Mouse (Mus musculus) forelimb bud, embryonic 11.5 days (tissue): Measurements from ENCODE around the gene Ssbp4.

Experiments
- DNase-seq: peaks from one replicate; pipeline ENCODE4 v3.0.0-alpha.2; 2012; ENCODE audit warnings: low read depth, low spot score

The Ssbp4 gene

DNA sequence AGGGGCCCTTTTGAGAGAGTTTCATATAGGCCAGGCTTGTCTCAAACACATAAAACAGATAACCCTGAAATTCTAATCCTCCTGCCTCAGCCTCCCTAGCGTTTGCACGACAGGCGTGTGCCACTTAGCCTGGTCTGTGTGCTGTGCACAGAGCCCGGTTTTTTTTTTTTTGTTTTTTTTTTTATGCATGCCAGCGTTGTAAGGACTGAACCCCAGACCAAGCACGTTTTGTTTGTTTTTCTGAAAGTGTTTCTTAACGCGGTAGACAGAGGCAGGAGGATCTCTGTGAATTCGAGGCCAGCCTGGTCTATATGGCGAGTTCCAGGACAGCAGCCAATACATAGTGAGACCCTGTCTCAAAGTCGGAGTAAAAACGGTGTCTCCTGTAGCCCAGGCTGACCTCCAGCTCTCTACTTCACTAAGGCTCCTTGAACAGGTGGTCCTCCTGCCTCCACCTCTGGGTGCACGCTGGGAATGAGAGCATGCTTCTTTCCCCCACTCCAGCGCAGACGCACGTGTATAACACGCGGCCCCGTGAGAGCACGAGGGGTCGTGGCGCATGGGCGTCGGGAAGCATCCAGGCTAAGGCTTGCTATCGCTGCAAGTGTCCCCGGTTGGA lies at the start of gene Ssbp4:
Gene Ssbp4, minus strand, starts transcription at position 124 of the 619 bp plus-strand sequence.
- DNase-seq, result no peak

DNA sequence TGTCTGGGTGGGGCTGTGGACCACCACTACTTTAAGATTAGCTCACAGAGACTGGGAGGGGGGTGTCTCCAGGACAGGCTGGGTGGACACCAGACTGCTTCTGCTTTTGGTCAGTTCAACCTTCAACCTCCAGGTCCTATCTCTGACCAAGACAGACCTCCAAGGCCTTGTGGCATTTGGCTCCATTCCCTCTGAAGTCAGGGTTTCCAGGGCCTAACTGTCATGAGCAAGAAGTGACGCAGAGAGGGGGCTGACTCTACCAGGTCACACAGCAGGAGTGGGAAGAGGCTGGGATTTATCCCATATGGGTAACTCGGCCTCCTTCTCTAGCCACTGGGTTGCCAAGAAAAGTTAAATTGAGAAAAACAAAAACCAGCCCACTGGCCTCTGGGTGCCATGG lies 49.1 kb upstream of the Ssbp4 start:
- DNase-seq, result no peak

DNA sequence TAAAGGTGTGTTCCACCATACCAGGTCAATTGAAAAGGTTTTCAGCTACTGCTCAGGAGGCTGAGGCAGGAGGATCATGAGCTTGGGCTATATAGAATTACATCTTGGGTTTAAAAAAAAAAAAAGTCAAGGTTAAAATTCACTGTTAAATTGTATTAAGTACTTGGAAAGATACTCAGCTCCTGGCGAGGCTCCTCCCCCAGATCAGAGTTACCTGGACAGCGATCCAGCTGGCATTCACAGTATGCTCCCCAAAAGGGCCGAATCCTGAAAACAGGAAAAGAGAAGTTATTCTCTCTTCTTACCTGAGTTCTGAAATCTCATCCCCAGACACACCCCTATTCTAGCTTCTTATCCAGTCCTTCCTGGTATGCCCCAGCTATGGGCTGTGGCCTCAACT lies 48.5 kb upstream of the Ssbp4 start:
- DNase-seq, result no peak

DNA sequence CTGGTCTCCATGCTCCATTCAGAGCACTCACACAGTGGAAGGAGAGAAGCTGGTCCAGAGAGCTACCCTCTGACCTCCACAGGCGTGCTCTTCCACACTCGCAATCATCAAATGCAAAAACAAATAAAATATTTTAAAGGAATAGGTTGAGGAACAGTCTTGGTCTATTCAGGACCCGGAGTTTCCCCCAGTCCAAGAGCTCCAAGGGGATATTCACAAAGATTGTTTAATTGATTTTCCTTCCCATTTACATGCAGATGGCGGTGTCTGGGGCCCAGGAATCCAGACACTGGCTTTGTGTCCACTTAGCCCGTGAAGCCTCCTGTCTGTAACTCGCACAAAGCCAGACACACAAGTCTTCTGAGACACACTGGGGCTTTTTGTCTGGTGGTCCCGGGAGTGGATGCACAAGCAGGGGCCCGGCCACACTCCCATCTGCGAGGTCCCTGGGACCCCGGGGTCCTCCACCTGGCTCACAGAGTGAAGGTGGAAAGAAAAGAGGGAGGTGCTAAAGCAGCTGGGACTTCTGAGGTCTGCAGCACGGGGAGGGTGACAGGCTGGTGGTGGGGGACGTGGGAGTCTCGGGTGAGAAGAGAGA lies 47.6 kb upstream of the Ssbp4 start:
- no peak for DNase-seq

DNA sequence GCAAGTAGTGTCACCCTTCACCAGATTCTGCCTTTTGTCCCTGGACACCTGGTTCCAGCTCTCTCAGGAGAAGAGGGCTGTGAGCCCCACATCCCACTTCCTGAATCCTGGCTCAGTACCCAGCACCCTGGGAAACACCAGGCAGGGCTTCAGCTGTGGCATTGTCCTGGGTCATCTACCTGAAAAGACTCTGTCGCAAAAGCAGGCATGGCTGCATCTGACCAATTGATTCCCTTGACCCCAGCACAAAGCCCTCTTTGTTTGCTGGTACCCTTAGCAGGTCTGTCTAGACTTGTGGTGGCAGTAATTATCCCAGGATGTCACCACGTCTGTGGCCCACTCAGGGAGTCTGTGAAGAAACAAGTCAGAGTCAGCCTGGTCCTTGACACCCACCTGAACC lies 46.8 kb upstream of the Ssbp4 start:
- DNase-seq, result no peak

DNA sequence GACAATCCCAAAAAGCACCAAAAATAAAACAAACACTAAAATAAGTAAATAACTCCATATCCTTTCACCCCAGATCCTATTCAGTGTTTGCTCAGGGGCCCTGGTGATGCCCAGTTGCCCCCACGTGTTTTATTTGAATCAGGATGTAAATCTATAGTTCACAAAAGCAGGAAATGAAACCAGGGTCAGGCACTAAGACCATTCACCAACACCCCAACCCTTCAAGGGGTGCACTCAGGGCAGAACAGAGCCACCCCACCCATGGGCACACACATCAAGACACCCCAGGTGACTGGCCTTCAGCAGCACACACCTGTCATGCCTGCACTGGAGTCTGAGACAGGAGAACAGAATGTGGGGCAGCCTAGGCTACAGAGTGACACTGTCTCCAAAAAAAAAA lies 45.4 kb upstream of the Ssbp4 start:
- no peak for DNase-seq

DNA sequence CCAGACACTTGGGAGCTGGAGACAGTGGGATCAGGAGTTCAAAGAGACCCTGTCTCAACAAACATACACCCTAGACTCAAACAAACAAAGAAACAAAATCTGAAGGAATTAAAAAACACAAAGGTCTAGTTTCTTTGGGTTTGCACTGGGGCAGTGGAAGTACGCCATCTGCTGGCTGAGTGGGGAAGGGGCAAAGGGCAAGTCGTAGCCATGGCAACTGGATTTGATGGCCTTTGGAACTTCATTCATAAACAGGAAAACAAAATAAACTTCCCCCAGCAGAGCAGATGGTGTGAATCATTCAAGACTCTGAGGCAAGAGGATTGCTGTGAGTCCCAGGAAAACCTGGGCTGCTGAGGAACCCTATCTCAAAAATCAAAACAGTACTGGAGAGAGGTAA lies 44.6 kb upstream of the Ssbp4 start:
- no peak for DNase-seq

DNA sequence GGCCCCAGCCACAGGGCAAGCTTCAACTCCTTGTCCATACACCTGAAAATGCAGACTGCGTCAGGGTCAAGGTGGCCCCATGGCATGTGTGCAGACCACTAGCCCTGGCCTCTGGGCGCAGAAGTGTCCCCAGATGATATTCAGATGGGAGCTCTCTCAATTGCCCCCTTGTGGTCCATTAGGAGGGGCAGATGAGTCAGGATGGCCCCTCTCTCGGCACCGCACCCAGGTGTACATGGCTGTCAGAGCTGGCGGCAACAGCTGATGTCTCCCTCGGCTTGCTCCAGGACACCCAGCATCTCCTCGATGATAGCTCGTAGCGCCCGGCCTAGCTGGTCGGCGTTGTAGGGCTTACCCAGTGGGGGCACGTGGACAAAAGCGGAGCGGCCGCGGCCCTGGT lies 41.7 kb upstream of the Ssbp4 start:
- no peak for DNase-seq

DNA sequence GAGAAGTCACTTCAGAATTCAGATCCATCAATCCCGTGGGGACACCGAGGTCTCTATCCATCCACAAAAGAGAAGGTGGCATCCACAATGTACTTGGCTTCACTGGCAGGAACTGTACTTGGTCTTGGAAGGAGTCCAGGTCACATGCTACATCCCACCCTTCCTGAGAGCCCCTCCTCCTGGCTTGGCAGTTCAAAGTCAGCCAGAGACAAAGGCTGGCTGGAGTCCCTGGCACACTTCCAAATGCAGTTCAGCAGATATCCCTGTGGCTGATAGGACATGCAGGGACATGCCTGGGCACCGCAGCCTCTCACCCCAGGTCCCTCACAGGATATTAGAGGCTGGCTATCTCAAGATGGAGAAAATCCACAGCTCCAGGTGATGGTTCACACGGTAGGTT lies 40.7 kb upstream of the Ssbp4 start:
- no peak for DNase-seq

DNA sequence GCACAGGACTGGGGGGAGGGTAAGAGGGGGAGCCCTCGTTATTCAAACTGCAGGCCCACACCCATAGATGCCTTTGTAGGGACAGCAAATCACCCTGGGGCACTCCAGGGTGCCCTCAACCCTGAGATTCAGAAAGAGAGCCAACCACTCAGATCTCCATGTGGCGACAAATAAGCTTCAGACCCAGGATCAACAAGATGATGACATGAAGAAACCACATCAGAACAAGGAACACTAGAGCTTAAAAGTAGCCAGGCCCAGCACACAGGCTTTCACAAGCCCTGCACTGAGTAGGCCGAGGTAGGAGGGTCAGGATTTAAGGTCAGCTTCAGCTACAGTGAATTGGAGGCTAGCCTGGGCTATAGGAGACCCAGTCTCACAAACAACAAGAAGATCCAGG lies 40.2 kb upstream of the Ssbp4 start:
- no peak for DNase-seq

DNA sequence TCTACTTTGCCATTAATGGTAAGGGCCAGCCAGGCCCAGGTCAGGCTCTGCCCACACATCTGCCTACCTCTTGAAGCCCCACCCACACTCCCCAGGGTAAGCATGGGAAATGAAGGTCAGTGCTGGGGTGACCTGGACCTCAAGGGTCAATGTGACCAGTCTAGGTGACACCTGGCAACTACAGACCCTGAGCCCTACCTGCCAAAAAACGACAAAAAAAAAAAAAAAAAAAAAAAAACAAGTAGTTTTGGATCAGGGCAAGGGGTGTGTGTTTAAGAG lies 39.4 kb upstream of the Ssbp4 start:
- no peak for DNase-seq

DNA sequence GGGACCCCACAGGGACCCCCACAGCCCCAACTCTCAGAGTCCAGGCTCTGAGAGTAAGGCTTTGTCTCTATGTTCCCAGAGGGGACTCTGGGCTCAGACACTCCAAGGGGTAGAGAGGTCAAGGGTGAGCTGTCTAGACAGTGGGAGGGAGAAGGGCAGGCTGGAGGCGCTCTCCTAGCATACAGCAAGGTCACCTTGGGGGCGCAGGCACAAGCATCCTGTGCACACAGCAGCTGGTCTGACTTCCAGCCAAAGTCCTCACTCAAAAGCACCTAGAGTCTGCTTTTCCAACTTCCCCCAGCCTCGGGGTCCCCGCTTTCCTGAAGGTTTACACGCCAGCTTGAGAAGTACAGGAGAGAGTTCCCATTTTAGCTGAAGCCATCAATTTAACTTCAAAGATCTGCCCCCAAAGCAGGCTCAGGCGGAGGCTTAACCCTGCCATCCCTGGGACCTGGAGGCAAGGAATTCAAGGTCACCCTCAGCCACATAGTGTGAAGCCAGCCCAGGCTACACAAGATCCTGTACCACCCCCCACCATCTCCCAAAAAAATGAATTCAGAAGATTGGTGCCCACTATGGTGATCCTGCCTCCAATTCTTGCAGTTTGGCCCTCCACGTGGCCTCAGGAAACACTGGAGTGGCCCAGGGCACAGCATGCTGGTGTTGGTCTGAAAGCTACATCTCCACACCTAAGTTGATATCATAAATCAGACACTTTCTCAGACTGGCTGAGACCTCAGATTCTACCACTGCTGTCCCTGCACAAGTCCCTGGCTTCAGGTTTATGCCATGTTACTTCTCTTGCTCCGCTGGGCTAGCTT lies 38.9 kb upstream of the Ssbp4 start:
- DNase-seq, result no peak

DNA sequence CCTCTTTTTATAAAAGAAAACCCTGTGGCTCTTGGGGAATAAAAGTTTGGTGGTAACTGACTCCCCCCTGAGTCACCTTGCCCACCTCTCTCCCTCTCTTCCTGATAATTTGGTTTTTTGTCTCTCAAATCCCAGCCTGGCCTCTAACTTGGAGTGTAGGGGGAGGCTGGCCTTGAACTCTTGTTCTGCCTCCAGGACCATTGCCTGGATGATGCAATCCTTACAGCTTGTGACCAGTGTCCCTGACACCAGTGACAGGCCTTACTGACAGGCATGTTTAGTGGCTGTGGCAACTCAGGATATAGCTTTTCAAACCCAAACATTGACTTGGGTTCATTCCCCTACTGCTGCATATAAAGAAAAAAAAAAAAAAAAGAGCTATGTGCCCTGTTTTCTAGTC lies 38.1 kb upstream of the Ssbp4 start:
- no peak for DNase-seq

DNA sequence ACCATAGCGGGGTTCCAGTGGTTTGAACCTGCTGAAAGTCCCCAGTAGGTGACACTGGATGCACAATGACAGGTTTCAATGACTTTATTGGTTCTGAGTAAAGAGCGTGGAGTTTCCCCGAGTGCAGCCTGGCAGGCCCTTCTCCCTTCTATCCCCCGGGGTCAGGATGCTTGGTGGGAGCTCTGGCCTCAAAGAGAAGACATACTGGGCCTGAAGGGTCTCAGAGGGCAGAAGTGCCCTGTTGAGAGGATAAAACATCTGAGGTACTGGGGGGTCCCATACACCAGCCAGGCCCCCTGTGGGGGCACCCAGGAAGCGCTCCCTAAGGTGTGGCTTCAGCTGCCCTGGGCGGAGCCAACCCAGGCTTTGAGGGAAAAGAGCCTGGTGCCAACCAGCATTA lies 37.7 kb upstream of the Ssbp4 start:
- DNase-seq, result no peak

DNA sequence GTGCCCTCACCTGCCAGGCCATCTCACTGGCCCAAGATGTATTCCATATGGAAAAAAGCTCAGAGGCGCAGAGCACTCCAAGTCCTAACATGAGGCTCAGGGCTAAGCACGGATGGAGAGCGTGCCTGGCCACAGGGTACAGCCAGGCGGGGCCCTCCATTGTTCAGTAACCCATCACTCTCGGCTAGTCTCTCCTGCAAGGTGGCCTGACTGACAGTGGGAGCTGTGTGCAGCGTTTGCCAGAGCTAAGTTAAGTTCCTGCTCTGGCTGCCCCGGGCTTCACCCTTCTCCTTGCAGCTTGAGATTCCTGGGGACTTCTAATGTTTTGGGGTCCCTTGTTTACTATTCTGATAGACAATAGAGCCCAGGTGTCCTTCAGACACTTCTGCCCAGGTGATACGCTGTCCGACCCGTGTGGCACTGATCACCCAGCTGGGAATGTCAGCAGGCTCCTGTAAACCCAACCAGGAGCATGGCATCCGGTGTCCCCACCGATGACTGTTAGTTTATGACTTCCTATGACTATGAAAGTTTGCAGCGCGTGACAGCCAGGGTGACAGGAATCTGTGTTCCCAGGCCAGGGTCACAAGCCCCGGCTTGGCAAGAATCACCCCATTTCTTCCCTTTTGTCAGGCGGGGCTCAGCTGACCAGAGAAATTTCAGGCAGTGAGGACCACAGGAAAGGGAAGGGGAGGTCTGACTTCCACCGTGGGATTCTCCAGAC lies 37.0 kb upstream of the Ssbp4 start:
- no peak for DNase-seq

DNA sequence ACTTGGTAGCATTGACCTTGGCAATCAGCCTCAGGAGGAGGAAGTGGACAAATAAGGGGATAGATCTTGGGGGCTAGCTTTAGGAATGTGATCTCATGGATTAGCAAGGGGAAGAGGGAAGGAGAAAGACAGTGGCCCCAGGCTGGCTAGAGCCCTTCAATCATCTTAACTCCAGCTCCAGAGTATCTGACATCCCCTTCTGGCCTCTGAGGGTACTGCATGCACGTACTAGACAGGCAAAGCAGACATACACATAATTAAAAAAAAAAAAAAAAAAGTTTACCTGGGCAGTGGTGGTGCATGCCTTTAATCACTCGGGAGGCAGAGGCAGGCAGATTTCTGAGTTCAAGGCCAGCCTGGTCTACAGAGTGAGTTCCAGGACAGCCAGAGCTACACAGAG lies 35.4 kb upstream of the Ssbp4 start:
- no peak for DNase-seq

DNA sequence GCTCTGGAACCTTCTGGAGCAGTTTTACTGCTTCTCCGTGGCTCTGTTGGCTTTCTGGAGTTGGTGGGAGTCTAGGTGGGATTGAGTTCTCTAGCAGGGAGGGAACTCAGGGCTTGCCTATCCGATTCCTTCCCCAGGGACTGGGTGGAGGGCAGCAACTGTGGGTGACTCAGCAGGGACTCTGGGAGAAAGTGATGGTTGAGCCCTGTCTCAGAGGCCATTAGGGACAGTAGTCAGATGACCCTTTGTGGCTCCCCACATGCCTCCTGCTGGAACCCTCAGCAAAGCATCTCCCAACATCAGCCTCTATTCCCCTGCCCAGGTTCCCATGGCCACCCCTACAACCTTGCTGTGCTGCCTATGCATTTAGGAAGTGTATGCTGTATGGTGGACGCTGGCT lies 34.3 kb upstream of the Ssbp4 start:
- DNase-seq, result no peak

DNA sequence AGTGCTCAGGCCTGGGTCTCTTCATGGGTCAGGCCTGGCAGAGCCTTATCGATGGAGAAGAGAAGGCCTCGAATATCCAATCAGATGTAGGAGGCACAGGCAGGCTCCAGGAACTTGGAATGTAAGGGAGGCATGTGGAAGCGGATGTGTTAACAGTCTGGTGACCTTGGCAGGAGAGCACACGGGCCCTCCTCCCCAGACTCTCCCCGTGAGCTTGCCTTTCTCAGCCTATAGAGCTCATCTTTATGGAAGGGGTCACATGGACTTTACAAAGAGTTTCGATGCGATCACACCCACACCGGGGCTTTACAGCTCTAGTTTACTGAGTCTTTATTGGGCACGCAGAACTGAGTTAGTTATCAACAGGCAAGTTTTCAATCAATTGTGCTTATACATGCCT lies 30.1 kb upstream of the Ssbp4 start:
- DNase-seq, result no peak

DNA sequence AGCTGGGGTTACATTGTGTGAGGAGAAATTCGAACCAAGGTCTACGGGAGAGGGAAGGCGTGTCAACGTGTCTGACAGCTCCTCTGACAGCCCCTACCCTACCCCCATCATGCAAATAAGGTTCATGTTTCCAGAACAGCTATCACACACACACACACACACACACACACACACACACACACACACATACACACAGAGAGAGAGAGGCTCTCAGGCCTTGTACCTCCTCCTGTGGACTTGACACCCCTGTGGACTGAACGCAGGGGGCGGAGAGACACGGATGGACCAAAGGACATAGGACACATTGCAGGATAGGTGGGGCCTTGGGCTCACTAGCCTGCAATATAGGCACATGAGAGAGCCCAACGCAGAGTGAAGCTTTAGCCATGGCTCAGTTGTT lies 28.2 kb upstream of the Ssbp4 start:
- no peak for DNase-seq

DNA sequence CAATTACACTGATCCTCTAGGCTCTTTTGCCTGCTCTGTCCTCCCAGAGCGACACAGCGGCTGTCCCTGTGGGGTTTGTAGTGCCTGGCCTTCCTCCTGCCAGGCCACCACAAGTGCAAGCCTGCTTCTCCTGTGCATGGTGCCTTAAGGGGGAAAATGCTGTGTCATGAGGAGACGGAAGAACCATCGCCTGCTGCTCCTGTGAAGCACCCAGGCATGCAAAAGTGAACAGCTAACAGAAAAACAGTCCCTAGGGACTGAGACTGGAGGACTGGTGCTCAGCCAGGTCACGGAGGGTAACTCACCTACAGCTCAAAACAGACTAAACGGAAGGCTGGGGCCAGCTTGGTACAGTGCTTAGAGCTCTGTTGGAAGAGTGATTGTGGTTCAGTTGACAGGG lies 26.9 kb upstream of the Ssbp4 start:
- no peak for DNase-seq

DNA sequence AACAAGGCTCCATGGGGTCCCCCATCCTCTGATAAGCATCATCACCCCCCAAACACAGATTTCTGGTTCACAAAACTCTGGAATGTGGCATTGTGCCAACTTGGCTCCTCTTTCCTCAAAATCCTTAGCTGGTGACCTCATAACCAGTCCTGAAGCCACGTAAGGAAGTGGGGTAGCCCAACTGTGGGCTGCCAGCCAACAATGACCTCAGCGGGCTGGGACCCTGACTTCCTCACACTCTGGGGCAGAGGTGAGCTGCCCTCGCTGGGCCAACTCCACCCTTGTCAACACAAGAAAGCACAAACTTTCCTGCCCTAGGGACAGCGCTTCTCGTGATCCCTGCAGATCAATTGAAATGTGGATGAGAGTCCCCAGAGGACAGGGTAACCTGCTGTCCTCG lies 25.4 kb upstream of the Ssbp4 start:
- DNase-seq, result no peak

DNA sequence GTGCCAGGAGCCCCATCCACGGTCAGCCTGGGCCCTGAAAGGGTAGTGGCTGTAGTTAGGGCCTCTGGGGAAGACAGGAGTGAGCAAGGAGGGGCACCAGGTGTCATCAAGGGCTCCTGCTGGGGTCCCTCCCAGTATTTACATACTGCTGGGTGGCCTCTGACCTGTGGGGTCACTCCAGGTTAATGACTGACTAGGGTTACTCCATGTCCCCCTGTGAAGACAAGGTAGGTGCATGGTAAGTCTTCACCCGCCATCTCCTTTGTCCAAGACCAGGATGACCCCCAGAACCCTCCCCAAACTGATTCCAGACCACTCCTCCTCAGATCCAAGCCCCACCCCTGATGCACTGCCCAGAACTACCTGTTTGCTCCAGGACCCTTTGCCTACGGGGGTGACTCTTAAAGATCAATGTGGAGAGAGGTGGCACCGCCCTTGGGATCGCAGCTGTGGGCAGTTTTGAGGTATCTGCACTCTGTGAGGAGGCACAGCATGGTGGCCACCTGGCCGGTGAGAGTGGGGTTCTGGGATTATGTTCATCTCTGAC lies 23.7 kb upstream of the Ssbp4 start, which contains the start of gene Gdf15:
Gene Gdf15, minus strand, starts transcription at position 111 of the 547 bp plus-strand sequence.
- no peak for DNase-seq
